Mouse (Mus musculus) CD4-positive helper T cell, adult 2 months (primary cell): ENCODE data around the gene Eef1g.
"Not testable (repeated sequence)": the region's sequence is repeated elsewhere in the genome, so short reads cannot be mapped to it uniquely, and the experiment has no call there.

Experiments used
- DNase-seq: peaks from one replicate; pipeline ENCODE4 v3.0.0-alpha.2; 2012; ENCODE audit warnings: low read depth, missing footprints, low spot score

Eef1g gene

GRCm38 (mm10) chr19:8944750-8945149, 22.1 kb upstream of the Eef1g start:
- DNase-seq, result peak; percentile 74

- no peak for DNase-seq
Measured at GRCm38 (mm10) chr19:8945251-8945650, 21.6 kb upstream of the Eef1g start.

GRCm38 (mm10) chr19:8946929-8947328, 19.9 kb upstream of the Eef1g start:
- DNase-seq, result no peak

- no peak for DNase-seq
Measured at GRCm38 (mm10) chr19:8950190-8950589, 16.7 kb upstream of the Eef1g start.

GRCm38 (mm10) chr19:8952241-8952640, 14.6 kb upstream of the Eef1g start:
- no peak for DNase-seq

GRCm38 (mm10) chr19:8953135-8954039, 13.5 kb upstream of the Eef1g start, which contains the start of gene Tut1:
Tut1 (plus strand) TSS chr19:8953847.
- DNase-seq, result peak; percentile 98

GRCm38 (mm10) chr19:8954171-8954570, 12.7 kb upstream of the Eef1g start:
- DNase-seq, result peak; percentile 38

GRCm38 (mm10) chr19:8962256-8962655, 4.6 kb upstream of the Eef1g start:
- DNase-seq, result no peak

- DNase-seq, result no peak
Measured at GRCm38 (mm10) chr19:8965075-8965474, 1.8 kb upstream of the Eef1g start.

- DNase-seq, result no peak
Measured at GRCm38 (mm10) chr19:8965771-8966170, 1.1 kb upstream of the Eef1g start.

- no peak for DNase-seq
Measured at GRCm38 (mm10) chr19:8966198-8966589, 647 bp upstream of the Eef1g start.

- DNase-seq, result no peak
Measured at GRCm38 (mm10) chr19:8967373-8967743, 517 bp downstream of the Eef1g start.

- no peak for DNase-seq
Measured at GRCm38 (mm10) chr19:8967893-8968292, 1.1 kb downstream of the Eef1g start.

GRCm38 (mm10) chr19:8972491-8972890, 5.7 kb downstream of the Eef1g start:
- DNase-seq, result not testable (repeated sequence)

GRCm38 (mm10) chr19:8974638-8975037, 7.8 kb downstream of the Eef1g start:
- no peak for DNase-seq

GRCm38 (mm10) chr19:8975491-8975890, 8.7 kb downstream of the Eef1g start:
- DNase-seq, result no peak

GRCm38 (mm10) chr19:8976535-8976934, 9.7 kb downstream of the Eef1g start:
- DNase-seq, result peak; percentile 77

- DNase-seq, result peak; percentile 37
Measured at GRCm38 (mm10) chr19:8980771-8981170, 13.9 kb downstream of the Eef1g start.

GRCm38 (mm10) chr19:8981450-8982168, 14.8 kb downstream of the Eef1g start:
- DNase-seq, result no peak

GRCm38 (mm10) chr19:8982303-8983149, 15.7 kb downstream of the Eef1g start:
- no peak for DNase-seq

- DNase-seq, result peak; percentile 33
Measured at GRCm38 (mm10) chr19:8983150-8983650, 16.4 kb downstream of the Eef1g start.
